Mouse (Mus musculus): ENCODE measurements at regions not wholly inside any gene's neighbourhood (a gene's known extent, or its start where the extent isn't known, plus 50 kb on each side); places are given as distances from the start of the nearest gene placed in this dataset.
A peak's percentile ranks its signal among the peaks of the same experiment; 100 is the strongest.
"Not testable (repeated sequence)": the region's sequence is repeated elsewhere in the genome, so short reads cannot be mapped to it uniquely, and the experiment has no call there.

DNA sequence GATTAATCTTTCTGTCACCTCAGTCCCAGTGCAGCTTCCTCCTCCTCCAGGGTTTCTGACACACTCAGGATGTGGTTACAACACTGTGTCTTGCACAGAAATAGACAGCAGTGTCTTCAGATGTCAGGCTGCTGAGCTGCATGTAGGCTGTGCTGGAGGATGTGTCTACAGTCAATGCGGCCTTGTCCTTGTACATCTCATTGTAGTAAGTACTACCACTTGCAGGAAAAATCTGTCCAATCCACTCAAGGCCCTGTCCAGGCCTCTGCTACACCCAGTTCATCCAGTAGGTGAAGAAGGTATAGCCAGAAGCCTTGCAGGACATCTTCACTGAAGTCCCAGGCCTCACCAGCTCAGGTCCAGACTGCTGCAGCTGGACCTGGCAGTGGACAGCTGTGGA, 355.7 kb upstream of the Zfp386 start:
- no peak for TF ChIP-seq ZMIZ1 (IDR thresholded peaks at IDR 0.05; ENCODE audit: low read depth, low read length)
- TF ChIP-seq EP300 (IDR thresholded peaks at IDR 0.05; ENCODE audit: low read depth in 1 of 2, low read length in 2 of 2): no peak
- TF ChIP-seq JUND (IDR thresholded peaks at IDR 0.05; ENCODE audit: low read depth, low read length): no peak
- TF ChIP-seq GABPA (IDR thresholded peaks at IDR 0.05; ENCODE audit: low read depth, low read length): no peak
- no peak for TF ChIP-seq RCOR1 (IDR thresholded peaks at IDR 0.05; ENCODE audit: low read depth, low read length)
- no peak for TF ChIP-seq MAZ (IDR thresholded peaks at IDR 0.05; ENCODE audit: low read depth, low read length)
- no peak for TF ChIP-seq CTCF (IDR thresholded peaks at IDR 0.05 in 2 of 3, conservative IDR thresholded peaks at IDR 0.05 in 1 of 3; ENCODE audit: control insufficient read depth in 1 of 3, insufficient read depth in 1 of 3, low read depth in 2 of 3, low read length in 3 of 3, poor library complexity in 1 of 3, severe bottlenecking in 1 of 3)
- no peak overlapping the region for H3K27ac ChIP-seq (ENCODE audit: control insufficient read depth, low read depth, low read length)
- peak; percentile 5 for DNase-seq (ENCODE audit: low read depth, low spot score)

GRCm38 (mm10) chr12:115709813-115710212, 337.7 kb upstream of the Zfp386 start:
- H3K4me3 ChIP-seq (ENCODE audit: control insufficient read depth in 1 of 2, insufficient read depth in 1 of 2, low read depth in 2 of 2, low read length in 2 of 2); H3K27me3 ChIP-seq (ENCODE audit: control insufficient read depth in 1 of 2, insufficient read depth in 2 of 2, low read length in 2 of 2); H3K4me1 ChIP-seq (ENCODE audit: control insufficient read depth in 1 of 2, insufficient read depth in 2 of 2, low read length in 2 of 2); H3K27ac ChIP-seq (ENCODE audit: control insufficient read depth, low read depth, low read length); H3K79me2 ChIP-seq (ENCODE audit: control insufficient read depth, insufficient read depth, low read length, poor library complexity); H3K9ac ChIP-seq (ENCODE audit: control insufficient read depth, low read depth, low read length, poor library complexity, severe bottlenecking); H3K36me3 ChIP-seq (ENCODE audit: control insufficient read depth in 1 of 2, insufficient read depth in 2 of 2, low read length in 2 of 2); DNase-seq (ENCODE audit: low read depth, low spot score); H3K9me3 ChIP-seq (replicated peaks; ENCODE audit: insufficient read depth, low read length): not testable (repeated sequence)

More for the DNA sequence above, 355.7 kb upstream of the Zfp386 start:
- Histone ChIP-seq H3K4me1 (ENCODE audit: control insufficient read depth in 1 of 2, insufficient read depth in 2 of 2, low read length in 2 of 2) (no peaks in the 10 kb centered on the region), H3K27me3 (ENCODE audit: control insufficient read depth in 1 of 2, insufficient read depth in 2 of 2, low read length in 2 of 2) (no peaks in the 10 kb centered on the region), H3K4me3 (ENCODE audit: control insufficient read depth in 1 of 2, insufficient read depth in 1 of 2, low read depth in 2 of 2, low read length in 2 of 2) (no peak overlapping the region), H3K9me3 (replicated peaks; ENCODE audit: insufficient read depth, low read length) (no peaks in the 10 kb centered on the region), H3K9ac (ENCODE audit: control insufficient read depth, low read depth, low read length, poor library complexity, severe bottlenecking) (no peak overlapping the region), H3K79me2 (ENCODE audit: control insufficient read depth, insufficient read depth, low read length, poor library complexity) (no peaks in the 10 kb centered on the region), H3K36me3 (ENCODE audit: control insufficient read depth in 1 of 2, insufficient read depth in 2 of 2, low read length in 2 of 2) (no peaks in the 10 kb centered on the region)

GRCm38 (mm10) chr12:115742039-115742438, 305.5 kb upstream of the Zfp386 start:
- not testable (repeated sequence) for H3K9ac ChIP-seq (ENCODE audit: control insufficient read depth, low read depth, low read length, poor library complexity, severe bottlenecking); H3K79me2 ChIP-seq (ENCODE audit: control insufficient read depth, insufficient read depth, low read length, poor library complexity); H3K9me3 ChIP-seq (replicated peaks; ENCODE audit: insufficient read depth, low read length); H3K4me1 ChIP-seq (ENCODE audit: control insufficient read depth in 1 of 2, insufficient read depth in 2 of 2, low read length in 2 of 2); H3K27ac ChIP-seq (ENCODE audit: control insufficient read depth, low read depth, low read length); DNase-seq (ENCODE audit: low read depth, low spot score); H3K4me3 ChIP-seq (ENCODE audit: control insufficient read depth in 1 of 2, insufficient read depth in 1 of 2, low read depth in 2 of 2, low read length in 2 of 2); H3K36me3 ChIP-seq (ENCODE audit: control insufficient read depth in 1 of 2, insufficient read depth in 2 of 2, low read length in 2 of 2); H3K27me3 ChIP-seq (ENCODE audit: control insufficient read depth in 1 of 2, insufficient read depth in 2 of 2, low read length in 2 of 2)

DNA sequence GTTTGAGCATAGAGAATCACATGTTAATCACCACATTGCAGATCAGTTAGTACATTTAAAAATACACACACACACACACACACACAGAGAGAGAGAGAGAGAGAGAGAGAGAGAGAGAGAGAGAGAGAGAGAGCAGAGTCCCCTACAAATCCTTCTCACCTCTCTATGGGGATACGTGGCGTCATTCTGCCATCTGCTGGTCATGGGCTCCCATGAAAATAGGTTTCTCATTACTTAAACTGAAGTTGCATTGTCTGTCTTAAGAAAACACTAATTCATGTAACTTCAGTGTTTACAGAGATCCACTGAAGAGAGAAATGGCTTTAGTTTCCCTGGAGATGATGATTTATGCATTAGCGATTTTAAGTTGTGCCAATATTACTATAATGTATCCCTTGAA, 297.9 kb upstream of the Zfp386 start:
- not testable (repeated sequence) for H3K9ac ChIP-seq (ENCODE audit: control insufficient read depth, low read depth, low read length, poor library complexity, severe bottlenecking); H3K79me2 ChIP-seq (ENCODE audit: control insufficient read depth, insufficient read depth, low read length, poor library complexity); H3K36me3 ChIP-seq (ENCODE audit: control insufficient read depth in 1 of 2, insufficient read depth in 2 of 2, low read length in 2 of 2); DNase-seq (ENCODE audit: low read depth, low spot score); H3K27me3 ChIP-seq (ENCODE audit: control insufficient read depth in 1 of 2, insufficient read depth in 2 of 2, low read length in 2 of 2); H3K4me1 ChIP-seq (ENCODE audit: control insufficient read depth in 1 of 2, insufficient read depth in 2 of 2, low read length in 2 of 2); H3K27ac ChIP-seq (ENCODE audit: control insufficient read depth, low read depth, low read length); H3K4me3 ChIP-seq (ENCODE audit: control insufficient read depth in 1 of 2, insufficient read depth in 1 of 2, low read depth in 2 of 2, low read length in 2 of 2); H3K9me3 ChIP-seq (replicated peaks; ENCODE audit: insufficient read depth, low read length)

- DNase-seq (ENCODE audit: low read depth, low spot score); H3K9me3 ChIP-seq (replicated peaks; ENCODE audit: insufficient read depth, low read length); H3K27ac ChIP-seq (ENCODE audit: control insufficient read depth, low read depth, low read length); H3K4me1 ChIP-seq (ENCODE audit: control insufficient read depth in 1 of 2, insufficient read depth in 2 of 2, low read length in 2 of 2); H3K27me3 ChIP-seq (ENCODE audit: control insufficient read depth in 1 of 2, insufficient read depth in 2 of 2, low read length in 2 of 2); H3K9ac ChIP-seq (ENCODE audit: control insufficient read depth, low read depth, low read length, poor library complexity, severe bottlenecking); H3K79me2 ChIP-seq (ENCODE audit: control insufficient read depth, insufficient read depth, low read length, poor library complexity); H3K36me3 ChIP-seq (ENCODE audit: control insufficient read depth in 1 of 2, insufficient read depth in 2 of 2, low read length in 2 of 2); H3K4me3 ChIP-seq (ENCODE audit: control insufficient read depth in 1 of 2, insufficient read depth in 1 of 2, low read depth in 2 of 2, low read length in 2 of 2): not testable (repeated sequence)
Observed at GRCm38 (mm10) chr12:115753135-115753534, 294.4 kb upstream of the Zfp386 start.

GRCm38 (mm10) chr12:115757526-115757925, 290.0 kb upstream of the Zfp386 start:
- H3K4me1 ChIP-seq (ENCODE audit: control insufficient read depth in 1 of 2, insufficient read depth in 2 of 2, low read length in 2 of 2); H3K27ac ChIP-seq (ENCODE audit: control insufficient read depth, low read depth, low read length); H3K36me3 ChIP-seq (ENCODE audit: control insufficient read depth in 1 of 2, insufficient read depth in 2 of 2, low read length in 2 of 2); H3K79me2 ChIP-seq (ENCODE audit: control insufficient read depth, insufficient read depth, low read length, poor library complexity); H3K9ac ChIP-seq (ENCODE audit: control insufficient read depth, low read depth, low read length, poor library complexity, severe bottlenecking); DNase-seq (ENCODE audit: low read depth, low spot score); H3K4me3 ChIP-seq (ENCODE audit: control insufficient read depth in 1 of 2, insufficient read depth in 1 of 2, low read depth in 2 of 2, low read length in 2 of 2); H3K27me3 ChIP-seq (ENCODE audit: control insufficient read depth in 1 of 2, insufficient read depth in 2 of 2, low read length in 2 of 2); H3K9me3 ChIP-seq (replicated peaks; ENCODE audit: insufficient read depth, low read length): not testable (repeated sequence)

Measured in MEL (cell line).